Mouse (Mus musculus): Measurements from ENCODE around the gene Tekt5.

- TF ChIP-seq POLR2A (IDR thresholded peaks at IDR 0.05; ENCODE audit: borderline replicate concordance, extremely low read depth, insufficient read depth, insufficient read length, poor library complexity, severe bottlenecking) (no peak), CTCF (IDR thresholded peaks at IDR 0.05; ENCODE audit: borderline replicate concordance, extremely low read depth, insufficient read depth, insufficient read length) (no peak)
Measured at GRCm38 (mm10) chr16:10392587-10392986, 2.7 kb downstream of the Tekt5 start.
